Mouse (Mus musculus): ENCODE data around the gene Ttc32.
"Not testable (repeated sequence)": the region's sequence is repeated elsewhere in the genome, so short reads cannot be mapped to it uniquely, and the experiment has no call there.

Gene Ttc32

GRCm38 (mm10) chr12:9029888-9030723 lies at the start of gene Ttc32:
Gene Ttc32, plus strand, starts transcription at chr12:9029997.
- peak; percentile 97 for DNase-seq (ENCODE audit: low spot score)

- no peak for DNase-seq (ENCODE audit: low spot score)
Measured at GRCm38 (mm10) chr12:8993231-8993630, 36.6 kb upstream of the Ttc32 start.

- DNase-seq (ENCODE audit: low spot score): no peak
Measured at GRCm38 (mm10) chr12:8998318-8998717, 31.5 kb upstream of the Ttc32 start.

- no peak for DNase-seq (ENCODE audit: low spot score)
Measured at GRCm38 (mm10) chr12:9002038-9002648, 27.7 kb upstream of the Ttc32 start.

- DNase-seq (ENCODE audit: low spot score): no peak
Measured at GRCm38 (mm10) chr12:9007146-9007545, 22.7 kb upstream of the Ttc32 start.

GRCm38 (mm10) chr12:9007811-9008210 lies 22.0 kb upstream of the Ttc32 start:
- no peak for DNase-seq (ENCODE audit: low spot score)

GRCm38 (mm10) chr12:9010311-9010710 lies 19.5 kb upstream of the Ttc32 start:
- DNase-seq (ENCODE audit: low spot score): no peak

GRCm38 (mm10) chr12:9016376-9016775 lies 13.4 kb upstream of the Ttc32 start:
- DNase-seq (ENCODE audit: low spot score): no peak

GRCm38 (mm10) chr12:9020431-9020830 lies 9.4 kb upstream of the Ttc32 start:
- no peak for DNase-seq (ENCODE audit: low spot score)

GRCm38 (mm10) chr12:9020986-9021385 lies 8.8 kb upstream of the Ttc32 start:
- DNase-seq (ENCODE audit: low spot score): no peak

GRCm38 (mm10) chr12:9023031-9023430 lies 6.8 kb upstream of the Ttc32 start:
- DNase-seq (ENCODE audit: low spot score): no peak

GRCm38 (mm10) chr12:9024071-9024470 lies 5.7 kb upstream of the Ttc32 start:
- no peak for DNase-seq (ENCODE audit: low spot score)

- DNase-seq (ENCODE audit: low spot score): no peak
Measured at GRCm38 (mm10) chr12:9024736-9025135, 5.1 kb upstream of the Ttc32 start.

GRCm38 (mm10) chr12:9026843-9027242 lies 3.0 kb upstream of the Ttc32 start:
- DNase-seq (ENCODE audit: low spot score): no peak

- not testable (repeated sequence) for DNase-seq (ENCODE audit: low spot score)
Measured at GRCm38 (mm10) chr12:9028816-9029215, 981 bp upstream of the Ttc32 start.

GRCm38 (mm10) chr12:9029506-9029887 lies 300 bp upstream of the Ttc32 start:
- DNase-seq (ENCODE audit: low spot score): no peak

GRCm38 (mm10) chr12:9031166-9031565 lies 1.4 kb downstream of the Ttc32 start:
- DNase-seq (ENCODE audit: low spot score): no peak

- no peak for DNase-seq (ENCODE audit: low spot score)
Measured at GRCm38 (mm10) chr12:9033140-9033539, 3.3 kb downstream of the Ttc32 start.

- DNase-seq (ENCODE audit: low spot score): no peak
Measured at GRCm38 (mm10) chr12:9036409-9036808, 6.6 kb downstream of the Ttc32 start.

- no peak for DNase-seq (ENCODE audit: low spot score)
Measured at GRCm38 (mm10) chr12:9040177-9040576, 10.4 kb downstream of the Ttc32 start.

GRCm38 (mm10) chr12:9040686-9041085 lies 10.9 kb downstream of the Ttc32 start:
- DNase-seq (ENCODE audit: low spot score): no peak

- no peak for DNase-seq (ENCODE audit: low spot score)
Measured at GRCm38 (mm10) chr12:9042316-9042715, 12.5 kb downstream of the Ttc32 start.

GRCm38 (mm10) chr12:9042759-9043158 lies 13.0 kb downstream of the Ttc32 start:
- DNase-seq (ENCODE audit: low spot score): no peak

- DNase-seq (ENCODE audit: low spot score): no peak
Measured at GRCm38 (mm10) chr12:9044666-9045065, 14.9 kb downstream of the Ttc32 start.

All from ovary, postnatal 10 days (tissue).